Mouse (Mus musculus): ENCODE results near the gene Ralgps1.
A peak's percentile ranks its signal among the peaks of the same experiment; 100 is the strongest.

The Ralgps1 gene

DNA sequence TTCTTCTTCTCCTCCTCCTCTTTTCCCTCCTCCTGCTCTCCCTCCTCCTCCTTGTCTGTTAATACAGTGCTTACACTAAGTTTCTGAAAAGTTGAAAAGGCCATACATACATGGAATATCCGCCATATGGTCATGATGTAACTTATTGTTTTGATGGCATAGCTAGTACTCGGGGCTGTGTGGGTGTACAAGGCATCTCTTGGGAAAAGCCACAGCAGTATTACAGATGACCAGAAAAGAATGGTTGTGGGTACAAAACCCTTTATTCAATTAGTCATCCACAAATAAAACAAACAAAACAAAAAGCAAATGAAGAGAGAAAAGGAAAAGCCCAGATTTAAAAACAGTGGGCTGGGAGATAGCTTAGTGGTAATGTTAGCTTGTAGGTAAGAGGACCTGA, 90.8 kb downstream of the Ralgps1 start:
- no peak for DNase-seq (ENCODE audit: low read depth)

DNA sequence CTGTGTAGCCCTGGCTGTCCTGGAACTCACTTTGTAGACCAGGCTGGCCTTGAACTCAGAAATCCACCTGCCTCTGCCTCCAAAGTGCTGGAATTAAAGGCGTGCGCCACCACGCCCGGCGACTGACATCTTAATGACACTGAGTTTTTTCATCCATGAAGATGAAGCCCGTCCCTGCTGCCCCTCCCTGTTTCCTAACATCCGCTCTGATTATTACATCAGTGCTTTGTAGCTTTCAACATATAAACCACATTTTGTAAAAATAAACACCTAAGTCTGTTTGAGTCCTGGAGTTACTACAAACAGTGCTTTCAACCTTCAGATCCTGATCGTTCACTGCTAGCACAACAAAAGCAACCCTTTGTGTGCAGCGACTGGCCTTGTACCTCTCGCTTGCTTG, 91.5 kb downstream of the Ralgps1 start:
- no peak for DNase-seq (ENCODE audit: low read depth)

DNA sequence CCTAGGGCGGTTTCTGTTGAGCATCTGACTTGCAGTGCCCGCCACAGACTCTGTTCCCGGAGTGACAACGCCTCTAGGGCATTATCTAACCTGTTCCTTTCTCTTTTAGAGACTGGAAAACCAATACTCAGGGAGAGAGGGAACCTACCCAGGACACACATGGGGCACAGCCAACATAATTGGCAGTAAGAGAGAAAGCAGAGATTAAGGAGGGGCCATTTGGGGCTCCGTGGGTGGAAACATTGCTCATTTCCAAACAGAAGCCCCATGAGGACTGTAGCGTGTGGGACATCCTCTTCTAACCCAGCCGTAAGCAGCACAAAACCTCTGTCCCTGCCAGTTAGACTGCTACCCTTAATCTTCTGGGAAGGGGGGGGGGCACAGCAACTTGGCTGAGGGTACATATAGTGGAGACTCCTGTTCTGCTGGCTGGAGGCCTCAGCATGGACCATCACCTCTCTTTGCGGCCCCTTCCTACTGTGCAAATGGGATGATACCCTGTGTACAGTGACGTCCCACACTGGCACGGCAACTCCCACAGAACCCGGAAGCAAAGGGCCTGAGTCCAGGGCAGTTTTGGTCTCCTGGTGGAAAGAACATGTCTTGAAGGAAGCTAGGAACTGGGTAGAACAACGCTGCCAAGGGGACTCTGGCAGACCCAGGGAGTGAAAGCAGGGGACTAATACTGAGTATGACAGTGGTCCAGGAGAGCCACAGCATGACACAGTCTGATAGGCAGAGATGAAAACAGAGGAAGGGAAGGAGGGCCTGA, 96.4 kb downstream of the Ralgps1 start:
- no peak for DNase-seq (ENCODE audit: low read depth)

DNA sequence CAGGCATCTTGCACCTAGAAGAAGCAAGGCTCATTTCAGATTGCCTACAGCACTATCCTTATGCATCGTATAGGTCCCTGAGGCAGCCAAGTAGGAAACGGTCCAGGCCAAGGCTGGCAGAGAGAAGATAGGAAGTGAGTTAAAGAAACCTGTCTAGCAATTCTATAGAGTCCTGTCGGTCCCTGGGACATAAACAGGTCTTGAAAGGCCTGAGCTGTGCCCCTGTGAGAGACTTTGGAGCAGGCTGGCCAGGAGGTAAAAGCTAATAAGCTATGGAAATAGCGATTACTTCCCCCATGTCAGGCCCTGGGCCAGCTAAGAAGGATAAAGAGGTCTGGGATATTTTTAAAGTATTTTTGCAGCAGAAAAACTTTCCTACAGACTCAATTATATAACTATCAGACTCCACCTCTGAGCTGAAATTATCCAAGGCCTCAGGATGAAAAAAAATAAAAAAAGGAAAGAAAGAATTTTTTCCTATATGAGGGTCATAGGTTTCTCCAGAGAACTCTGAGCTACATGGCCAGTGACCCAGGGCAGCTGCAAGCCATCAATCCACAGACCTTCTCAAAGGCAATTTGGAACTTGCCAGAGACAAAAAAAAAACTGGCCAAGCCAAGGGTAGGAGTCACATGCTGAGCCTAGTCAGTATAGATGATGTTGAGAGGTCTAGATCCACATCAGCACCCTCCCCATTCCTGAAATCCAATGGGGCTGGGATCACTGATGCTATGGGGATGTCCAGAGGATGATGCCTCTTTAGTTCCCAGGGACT, 98.4 kb downstream of the Ralgps1 start:
- no peak for DNase-seq (ENCODE audit: low read depth)

DNA sequence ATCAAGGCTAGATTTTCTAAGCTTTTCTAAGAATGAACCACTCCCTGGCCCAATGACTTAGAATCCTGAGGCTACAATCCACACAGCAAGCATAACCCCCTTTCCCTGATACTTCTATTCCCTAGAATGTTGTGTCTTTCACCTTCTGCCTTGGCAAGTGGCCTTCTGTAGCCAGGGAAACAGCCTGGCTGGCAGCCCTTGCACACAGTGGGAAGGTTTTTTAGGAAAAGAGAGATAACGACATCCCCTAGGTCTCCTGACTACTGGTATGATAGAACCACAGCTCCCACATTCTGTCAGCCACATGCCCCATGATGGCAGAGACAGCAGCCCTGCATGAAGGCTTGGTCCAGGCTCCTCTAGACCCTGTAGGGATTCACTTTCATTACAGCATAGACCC, 99.8 kb downstream of the Ralgps1 start:
- DNase-seq (ENCODE audit: low read depth) = no peak

DNA sequence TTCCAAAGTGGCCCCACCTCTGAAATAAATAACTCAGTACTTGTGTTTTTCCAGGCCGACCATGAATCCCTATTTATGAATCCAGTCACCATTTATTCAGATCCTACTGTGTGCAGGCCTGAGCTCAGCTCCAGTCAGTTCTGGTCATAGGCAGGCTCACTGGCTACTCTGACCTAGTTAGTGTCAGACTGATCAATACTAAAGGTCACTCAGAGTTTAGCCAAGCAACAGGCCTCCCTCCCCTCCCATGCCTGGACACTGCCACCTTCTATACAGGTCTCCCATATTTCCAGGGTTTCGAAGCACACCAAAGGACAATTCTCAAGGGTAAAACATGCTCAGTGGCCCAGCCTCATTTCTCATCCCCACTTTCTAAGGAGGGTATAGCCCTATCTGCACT, 100.7 kb downstream of the Ralgps1 start:
- DNase-seq (ENCODE audit: low read depth) = no peak

DNA sequence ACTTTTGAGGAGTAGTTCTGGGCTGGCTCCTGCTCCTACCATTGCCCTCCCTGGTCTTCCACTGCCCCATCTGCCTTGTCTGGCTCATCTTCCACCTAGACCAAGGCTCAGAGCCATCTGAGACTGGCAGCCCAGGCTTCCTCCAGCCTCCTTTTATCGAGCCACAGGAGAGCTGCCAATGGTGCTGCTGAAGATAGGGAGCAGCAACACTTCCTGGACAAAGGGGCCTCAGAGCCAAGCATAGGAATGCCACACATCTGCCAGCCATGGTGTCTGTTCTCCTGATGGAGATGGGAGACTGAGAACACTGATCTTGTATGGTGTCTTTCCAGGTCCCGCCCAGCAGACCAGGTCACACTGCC, 102.2 kb downstream of the Ralgps1 start:
- no peak for DNase-seq (ENCODE audit: low read depth)

DNA sequence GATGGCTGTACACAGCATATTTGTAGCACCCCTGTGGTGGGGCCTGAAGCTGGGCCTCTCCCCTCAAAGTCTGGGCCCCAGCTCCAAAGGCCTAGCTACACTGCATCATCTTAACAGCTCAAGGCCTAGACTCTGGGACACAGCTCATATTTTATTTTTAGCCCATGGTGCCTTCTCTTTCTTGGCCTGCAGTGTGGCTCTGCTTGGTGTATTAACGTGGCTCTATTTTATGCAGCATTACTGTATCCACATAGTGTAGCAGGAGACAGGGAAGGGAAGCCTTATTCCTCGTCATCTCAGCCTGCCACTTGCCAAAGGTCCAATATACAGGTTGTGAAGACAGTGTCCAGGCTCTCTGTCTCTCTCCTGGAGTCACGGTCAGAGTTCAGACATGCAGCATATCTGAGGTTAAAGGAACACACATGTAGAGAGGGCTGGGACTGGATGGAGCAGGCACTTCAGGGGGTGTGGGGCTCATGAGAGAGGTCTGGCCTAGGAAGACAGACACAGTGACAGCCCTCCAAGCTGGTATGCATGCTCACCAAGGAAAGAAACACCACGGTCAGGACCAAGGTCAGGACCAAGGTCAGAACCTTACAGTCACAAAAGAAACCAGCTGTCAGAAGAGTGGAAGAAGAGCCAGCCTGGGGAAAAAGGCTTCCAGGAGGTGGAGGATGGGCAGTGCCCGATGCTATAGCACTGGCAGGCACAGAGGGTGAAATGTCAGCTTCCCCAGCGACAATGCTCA, 102.7 kb downstream of the Ralgps1 start:
- no peak for DNase-seq (ENCODE audit: low read depth)

DNA sequence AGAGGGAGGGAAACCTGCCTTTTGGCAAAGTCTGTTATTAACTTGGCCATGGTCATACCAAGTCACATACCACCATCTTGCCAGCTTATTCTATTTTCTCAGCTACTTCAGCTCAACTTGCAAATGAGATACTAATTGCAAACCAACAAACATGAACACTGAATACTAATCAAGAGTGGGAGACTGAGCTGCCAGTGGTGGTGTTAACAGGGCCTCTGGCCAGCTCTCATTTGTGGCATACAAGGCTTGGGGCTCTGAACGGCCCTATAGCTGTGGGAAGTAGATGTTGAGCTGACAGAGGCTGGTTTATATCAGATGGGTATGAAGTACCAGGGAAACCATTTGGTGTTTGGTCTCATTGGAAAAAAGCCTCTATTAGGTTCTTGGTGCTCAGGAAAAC, 104.2 kb downstream of the Ralgps1 start:
- DNase-seq (ENCODE audit: low read depth) = no peak

DNA sequence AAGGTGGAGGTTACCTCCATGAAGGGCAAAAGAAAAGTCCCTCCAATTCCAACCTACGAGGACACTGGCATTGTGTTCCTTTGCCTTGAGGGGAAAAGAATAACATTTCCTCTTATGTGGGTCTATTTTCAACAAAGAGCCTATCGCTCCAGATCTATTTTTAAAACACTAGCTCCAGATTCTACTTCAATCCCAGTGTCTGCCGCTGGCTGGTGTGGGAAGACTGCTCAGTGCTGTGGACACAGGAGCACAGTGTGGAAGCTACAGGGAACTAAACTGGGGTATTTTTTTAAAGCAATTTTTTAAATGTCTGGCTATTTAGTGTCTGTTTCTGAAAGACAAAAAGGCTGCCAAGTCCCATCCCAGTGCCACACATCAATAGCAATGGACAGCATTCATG, 105.5 kb downstream of the Ralgps1 start:
- no peak for DNase-seq (ENCODE audit: low read depth)

DNA sequence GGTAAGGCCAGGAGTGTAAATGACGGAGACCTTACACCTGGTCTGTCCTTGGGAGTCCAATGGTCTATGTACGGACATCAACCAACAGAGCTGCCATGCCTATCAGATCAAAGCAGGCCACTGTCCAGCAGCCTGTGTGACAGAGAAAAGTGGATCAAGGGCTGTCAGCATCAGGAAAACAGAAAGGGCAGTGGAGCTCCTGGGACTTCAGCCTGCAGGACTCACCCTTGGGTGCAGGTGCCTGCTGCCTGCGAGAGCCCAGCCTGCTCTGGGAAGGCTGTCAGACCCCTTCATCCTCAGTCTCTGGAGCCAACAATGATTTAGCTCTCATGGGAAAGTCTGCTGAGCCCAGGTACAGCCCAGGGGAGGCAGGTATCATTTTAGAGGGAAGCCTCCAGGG, 109.8 kb downstream of the Ralgps1 start:
- no peak for DNase-seq (ENCODE audit: low read depth)

DNA sequence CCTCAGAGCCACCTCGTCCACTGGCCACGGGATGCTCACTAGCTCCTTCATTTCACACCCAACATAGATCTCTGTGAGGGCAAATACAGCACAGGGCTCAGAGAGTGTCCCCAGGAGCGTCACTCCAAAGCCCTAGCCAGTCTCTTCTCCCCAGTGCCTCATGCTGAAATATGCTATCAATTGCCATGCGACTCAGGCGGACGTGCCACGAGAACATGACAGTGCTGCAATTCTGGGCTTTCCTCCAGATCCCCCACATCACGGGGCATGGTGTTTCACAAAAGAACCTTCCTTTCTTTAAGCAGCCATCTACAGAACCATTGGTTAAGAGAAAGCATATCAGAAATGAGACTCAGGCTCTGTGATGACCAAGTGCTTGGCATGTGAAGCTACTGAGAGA, 110.5 kb downstream of the Ralgps1 start:
- DNase-seq (ENCODE audit: low read depth) = no peak

DNA sequence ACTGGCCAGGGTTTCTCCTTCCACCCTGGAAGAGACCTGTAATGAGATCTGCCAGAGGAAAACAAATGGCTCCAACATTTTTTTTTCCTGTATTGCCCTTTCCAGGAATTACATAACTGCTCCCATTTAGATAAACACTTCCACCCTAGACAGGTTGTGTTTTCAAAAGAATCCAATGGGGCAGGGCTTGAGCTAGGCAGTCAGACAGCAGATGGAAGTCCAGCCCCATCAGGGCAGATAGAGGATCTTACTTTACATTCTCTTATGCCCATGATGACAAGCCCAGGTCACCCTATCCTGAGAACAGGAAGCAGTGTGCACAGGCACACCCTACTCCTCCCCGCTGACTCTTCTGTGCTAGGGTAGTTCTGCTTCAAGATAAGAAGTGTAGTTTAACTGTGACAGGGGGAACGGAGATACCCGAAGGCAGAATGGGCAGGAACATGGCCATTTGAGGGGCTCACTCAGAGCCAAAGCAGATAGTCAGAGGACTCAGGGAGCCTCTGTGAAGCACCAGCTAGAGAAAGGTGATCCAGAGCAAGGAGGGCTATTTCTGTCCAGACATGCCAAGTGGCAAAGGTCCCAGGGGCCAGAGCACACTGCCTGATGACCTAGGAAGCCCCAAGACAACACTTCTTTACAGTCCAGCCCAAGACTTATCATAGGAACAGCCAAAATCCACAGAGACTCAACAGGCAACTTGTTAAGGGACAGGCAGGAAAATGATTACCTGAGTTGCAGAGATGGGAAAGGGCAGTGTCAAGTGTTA, 114.3 kb downstream of the Ralgps1 start:
- DNase-seq (ENCODE audit: low read depth) = peak; percentile 15

DNA sequence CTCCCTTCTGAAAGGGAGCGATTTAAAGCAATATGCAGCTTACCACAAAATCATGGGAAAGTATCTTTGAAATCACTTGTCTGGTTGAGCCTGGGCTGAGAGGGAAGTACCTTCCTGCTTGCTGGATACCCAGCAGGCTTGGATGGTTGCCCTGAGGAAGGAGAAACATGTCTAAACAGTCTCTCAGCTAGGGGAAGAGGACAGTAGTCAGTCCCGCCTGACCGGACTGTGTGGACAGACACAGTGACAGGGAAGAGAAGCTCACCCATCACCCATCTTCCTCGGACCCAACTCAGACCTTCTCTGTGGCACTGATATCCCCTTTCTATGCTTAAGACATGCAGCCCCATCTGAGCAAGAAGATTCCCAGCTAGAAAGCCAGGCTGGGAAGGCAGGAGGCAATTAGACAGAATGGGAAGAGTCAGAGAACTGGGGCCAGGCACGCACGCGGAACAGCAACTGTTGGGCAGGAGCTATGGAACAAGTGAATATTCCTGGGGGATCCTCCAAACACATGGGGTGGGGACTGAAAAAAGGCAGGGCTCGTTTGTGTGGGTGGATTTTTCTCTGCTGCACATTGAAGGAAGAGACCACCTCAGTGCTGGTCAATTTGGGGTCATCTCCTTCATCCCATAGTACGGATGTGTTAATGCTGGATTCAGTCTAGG, 116.8 kb downstream of the Ralgps1 start:
- no peak for DNase-seq (ENCODE audit: low read depth)

DNA sequence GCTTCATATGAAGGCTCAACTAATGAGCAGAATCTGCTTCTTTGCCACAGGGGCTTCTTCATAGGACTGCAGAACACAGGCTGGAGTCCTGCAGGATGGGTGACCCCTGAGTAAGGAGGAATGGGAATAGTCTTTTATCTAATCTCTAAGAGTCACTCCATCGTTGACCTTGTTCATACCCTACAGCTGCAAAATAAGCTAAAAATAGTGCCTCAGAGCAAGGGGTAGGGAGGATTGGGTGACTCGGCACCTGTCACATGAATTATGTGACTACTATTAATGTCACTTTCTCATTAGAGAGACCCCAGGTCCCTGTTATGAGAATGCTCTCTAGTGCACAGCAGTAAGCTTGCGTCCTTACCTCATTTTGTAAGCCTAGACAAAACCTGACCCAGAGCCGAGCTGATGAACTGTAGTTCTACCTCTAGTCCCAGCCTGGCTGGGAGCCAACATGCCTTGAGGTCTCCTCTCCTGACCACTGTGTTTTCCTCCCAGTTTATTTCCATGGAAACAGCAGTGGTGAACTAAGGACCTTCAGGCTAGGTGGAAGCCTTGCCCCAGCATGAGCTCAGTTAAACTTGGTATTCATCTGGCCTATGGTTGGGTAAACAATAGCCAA, 117.6 kb downstream of the Ralgps1 start:
- peak; percentile 30 for DNase-seq (ENCODE audit: low read depth)

DNA sequence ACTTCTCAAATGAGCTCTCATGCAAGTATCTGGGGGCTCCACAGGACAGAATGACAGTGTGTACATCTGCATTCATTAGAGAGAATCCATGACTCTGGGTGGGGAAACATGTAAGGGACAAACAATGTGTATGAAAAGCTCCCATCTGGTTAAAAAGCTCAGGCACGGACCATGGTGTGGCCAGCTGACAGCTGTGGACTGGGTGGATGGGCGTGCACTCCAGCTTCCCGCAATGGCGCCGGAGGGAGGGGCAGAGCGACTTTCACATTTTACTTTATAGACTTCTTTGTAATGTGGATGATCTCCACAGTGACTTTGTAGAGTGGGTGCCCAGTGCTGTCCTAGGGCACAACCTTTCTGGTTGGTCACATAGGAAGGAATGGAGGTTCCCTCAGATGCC, 118.5 kb downstream of the Ralgps1 start:
- DNase-seq (ENCODE audit: low read depth) = no peak

DNA sequence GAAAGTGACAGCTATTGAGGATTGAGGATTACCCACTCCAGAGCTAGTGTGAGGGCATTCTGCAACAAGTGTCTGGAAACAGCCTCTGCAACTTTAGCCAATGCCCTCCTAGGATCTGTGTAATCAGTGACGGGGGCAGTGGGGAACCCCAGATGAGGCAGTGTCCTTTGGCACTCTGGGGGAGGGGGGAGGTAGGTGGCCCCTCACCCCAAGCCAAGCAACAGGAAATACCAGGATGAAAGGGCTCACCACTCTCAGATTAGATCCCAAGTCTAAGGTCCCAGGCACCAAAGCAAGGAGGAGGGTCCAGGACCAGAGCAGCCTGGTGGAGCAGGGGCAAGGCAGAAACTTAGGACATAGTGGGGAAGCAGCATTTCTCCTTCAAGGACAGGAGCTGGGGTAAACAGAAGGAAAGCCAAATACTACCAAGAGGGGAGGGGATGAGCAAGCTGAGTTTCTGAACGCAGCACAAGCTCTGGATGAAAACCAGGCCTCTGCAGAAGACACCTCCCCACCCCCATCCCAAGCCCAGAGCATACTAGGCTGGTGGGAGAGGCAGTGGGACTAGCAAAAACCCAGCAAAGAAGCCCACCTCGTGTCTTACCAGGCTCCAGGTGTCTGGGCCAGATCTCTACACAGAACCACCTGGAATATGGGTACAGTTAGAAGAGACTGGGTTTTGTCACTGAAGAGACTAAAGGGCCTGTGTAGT, 121.2 kb downstream of the Ralgps1 start:
- no peak for DNase-seq (ENCODE audit: low read depth)

DNA sequence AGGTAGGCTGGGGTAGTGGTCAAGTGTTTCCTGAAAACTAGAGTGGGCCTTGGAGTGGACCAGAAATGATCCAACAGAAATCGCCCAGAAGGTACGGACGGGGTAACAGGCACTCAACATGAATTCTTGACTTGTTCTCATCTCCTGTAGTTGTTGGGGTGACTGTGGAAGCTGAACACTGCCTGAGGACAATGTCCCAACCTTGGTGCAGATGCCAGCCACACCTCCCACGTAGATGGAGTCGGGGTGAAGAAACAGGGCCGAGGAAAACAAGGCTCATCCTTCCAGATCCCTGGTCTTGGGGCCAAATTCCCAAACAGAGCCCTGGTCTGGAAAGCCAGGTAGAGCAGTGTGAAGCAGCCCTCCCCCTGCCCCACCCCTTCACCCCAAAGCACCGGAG, 122.7 kb downstream of the Ralgps1 start:
- no peak for DNase-seq (ENCODE audit: low read depth)

DNA sequence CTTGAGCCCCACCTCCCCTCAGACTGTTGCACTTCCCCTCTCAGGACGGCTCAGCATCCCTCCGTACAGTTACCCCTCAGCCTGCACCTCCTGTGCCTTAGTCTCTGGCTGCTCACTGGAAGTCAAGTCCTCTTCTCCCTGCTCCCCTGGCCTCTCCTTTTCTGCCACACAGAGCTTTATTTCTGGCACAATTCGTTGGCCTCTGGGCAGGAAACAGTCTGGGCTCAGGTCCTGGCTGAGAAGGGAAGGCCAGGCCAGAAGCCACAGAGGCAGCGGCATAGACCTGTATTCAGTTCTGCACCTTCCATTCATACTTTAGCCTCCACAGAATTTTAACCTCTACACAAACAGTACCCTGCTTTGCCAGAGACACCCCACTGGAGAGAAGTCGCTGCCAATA, 124.4 kb downstream of the Ralgps1 start:
- DNase-seq (ENCODE audit: low read depth) = no peak

DNA sequence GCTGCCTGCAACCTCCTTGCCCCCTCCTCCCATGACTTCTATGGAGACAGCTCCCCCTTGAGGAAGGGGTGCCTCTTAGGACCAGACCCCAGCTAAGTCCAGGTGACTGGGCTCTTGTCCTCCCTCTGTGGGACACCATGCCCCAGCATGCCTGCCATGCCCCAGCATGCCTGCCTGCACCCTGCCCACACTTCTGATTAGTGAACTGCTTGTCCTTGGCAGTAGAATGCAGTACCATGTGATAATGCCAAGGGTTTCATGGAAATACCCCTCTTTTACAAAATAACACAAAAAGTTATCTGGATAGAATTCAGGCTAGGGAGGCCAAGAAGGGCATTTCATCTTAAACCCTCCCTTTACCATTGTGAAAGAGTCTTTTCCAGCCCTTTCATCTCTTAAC, 125.9 kb downstream of the Ralgps1 start:
- no peak for DNase-seq (ENCODE audit: low read depth)

DNA sequence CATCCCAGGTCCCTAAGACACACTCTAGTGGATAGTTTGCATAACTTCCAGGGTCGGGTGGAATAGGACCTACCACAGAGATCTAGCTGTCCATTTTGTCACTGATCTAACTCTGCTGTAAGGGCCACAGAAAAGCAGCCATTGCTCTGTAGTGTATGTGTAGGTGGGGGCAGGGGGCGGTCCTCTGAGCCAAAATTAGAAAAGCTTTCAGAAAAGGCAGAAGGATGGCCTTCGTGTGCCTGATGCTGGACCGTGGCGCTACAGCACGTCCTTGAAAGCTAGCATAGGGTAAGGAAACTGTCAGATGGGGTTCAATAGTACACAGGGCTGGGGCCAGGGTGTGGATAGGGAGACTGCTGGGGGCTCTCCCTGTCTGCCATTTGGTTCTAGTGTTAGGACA, 126.4 kb downstream of the Ralgps1 start:
- DNase-seq (ENCODE audit: low read depth) = no peak

Measured in 416B (cell line).